Mouse (Mus musculus): ENCODE measurements around the gene Asic2.

The Asic2 gene

DNA sequence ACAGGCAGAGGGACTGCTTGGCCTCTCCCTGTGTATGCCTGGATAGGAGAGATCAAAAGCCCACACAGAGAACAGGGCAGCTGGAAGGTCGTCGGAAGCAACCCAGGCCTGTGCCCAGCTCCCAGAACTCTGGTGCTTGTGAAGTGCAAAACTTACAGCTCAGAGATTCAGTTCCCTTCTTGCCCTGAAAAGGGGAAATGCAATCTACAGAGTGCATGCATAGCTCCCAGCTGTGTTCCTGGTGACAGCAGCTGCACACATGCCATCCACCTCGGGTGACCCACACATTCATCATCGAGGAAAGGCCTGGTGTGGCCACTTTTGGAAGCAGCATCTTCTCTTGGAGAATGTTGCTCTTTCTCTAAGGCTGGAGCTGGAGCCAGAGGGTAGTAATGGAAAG, 13.9 kb downstream of the Asic2 start:
- 61% methylated on average over 4 of the region's 4 CpGs for WGBS

DNA sequence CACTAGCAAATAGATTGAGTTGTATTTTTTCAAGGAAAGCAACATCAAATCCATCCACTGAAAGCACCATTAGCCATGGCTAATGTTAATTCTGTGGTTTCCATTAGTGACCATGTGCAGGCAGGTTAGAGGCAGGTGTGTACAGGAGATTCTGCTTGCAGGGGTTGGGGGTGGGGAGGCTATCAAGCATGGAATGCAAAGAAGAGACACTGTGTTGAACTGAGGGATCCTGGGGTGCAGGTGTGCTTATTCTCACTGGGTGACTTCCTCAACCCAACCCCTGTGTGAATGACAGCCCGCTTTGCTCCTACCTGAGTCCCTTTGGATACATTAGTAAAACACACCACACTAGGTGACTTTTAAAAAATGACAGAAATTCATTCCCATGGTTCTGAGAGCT, 20.2 kb downstream of the Asic2 start:
- 97% methylated on average over 1 of the region's 1 CpGs for WGBS

DNA sequence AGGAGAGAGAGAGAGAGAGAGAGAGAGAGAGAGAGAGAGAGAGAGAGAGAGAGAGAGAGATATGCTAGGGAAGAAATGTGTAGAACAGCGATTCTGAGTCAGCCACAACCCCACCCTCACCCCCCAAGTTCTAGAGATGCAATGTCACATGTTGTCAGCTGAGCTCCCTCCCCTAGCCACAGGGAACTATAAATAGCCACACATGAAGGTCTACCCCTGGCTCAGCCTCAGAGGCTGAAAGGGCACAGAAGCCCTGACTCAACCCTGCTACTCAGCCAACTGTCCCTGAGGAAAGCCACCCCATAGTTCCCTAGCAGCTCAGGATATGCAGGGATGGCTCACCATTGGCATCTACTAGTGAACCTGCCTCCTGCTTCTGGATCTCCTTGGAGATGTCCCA, 26.1 kb downstream of the Asic2 start:
- WGBS = 50% methylated on average over 1 of the region's 1 CpGs

DNA sequence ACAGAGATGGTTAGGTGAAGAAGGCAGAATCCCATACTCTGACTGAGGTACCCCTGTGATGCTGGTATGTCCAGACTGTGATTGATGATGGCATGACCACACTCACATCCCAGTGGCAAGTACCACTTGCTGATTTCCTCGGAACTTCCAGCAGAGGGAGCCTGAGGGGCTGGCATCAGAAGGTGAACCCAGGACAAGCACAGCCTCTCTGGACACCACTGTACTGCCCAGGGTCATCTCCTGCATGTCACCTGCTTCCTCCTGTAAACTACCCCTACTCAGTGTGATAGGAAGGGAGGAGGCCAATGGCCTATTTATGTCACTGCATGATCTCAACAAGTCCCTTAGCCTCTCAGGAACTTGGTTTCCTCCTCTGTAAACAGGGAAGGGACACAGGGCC, 27.3 kb downstream of the Asic2 start:
- 20% methylated on average over 1 of the region's 1 CpGs for WGBS

DNA sequence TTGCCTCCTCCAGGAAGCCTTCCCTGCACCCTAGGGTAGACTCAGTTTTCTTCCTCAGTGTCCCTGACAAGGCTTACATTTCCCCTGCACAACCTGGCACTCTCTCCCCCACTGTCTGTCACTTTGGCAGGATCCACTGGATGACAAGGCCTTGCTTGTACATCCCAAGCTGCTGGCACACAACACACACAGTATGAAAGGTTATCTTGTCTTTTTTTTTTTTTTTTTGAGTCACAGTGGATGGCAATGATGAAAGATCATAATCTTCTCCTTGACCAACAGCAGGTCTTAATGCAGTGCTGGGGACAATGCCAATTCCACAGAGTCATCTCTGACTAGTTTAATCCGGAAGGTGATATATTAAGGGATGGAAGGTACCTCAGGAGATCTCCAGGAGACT, 30.7 kb downstream of the Asic2 start:
- 83% methylated on average over 1 of the region's 1 CpGs for WGBS

DNA sequence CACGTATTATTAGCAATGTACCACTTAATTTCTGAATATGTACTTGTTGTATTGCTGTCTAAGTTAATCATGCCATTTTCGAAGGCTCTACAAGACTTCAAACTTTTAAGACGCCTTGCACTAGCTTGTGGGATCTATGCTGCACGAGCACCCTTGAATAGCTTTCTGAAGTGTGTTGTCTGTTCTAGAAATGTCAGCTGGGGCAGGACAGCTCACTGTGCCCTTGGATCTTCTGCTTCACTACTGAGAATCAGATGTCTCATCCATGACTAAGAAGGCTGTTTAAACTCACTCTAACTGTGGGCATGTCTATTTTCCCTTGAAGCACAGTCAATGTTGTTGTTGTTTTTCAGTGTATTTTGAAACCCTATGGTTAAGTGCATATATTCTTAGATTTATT, 44.6 kb downstream of the Asic2 start:
- 92% methylated on average over 4 of the region's 4 CpGs for WGBS

DNA sequence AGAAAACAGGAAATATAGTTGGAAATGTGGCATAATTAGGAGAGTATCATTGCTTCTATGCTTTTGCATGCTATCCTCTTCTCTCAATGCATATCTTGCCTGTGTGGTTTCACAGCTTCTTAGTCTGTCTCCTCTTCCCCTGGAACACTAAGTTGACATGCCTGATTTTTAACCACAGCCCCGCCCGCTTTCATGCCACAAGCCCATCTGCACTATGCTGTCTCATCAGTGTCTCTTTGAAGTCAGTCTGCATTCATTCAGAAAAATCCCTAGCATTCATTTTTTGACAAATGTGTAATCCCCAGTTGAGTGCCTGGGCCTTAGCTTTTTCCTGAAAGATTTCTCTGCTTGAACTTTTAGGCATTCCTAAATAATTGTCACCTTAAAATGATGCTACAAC, 45.2 kb downstream of the Asic2 start:
- 78% methylated on average over 2 of the region's 2 CpGs for WGBS

DNA sequence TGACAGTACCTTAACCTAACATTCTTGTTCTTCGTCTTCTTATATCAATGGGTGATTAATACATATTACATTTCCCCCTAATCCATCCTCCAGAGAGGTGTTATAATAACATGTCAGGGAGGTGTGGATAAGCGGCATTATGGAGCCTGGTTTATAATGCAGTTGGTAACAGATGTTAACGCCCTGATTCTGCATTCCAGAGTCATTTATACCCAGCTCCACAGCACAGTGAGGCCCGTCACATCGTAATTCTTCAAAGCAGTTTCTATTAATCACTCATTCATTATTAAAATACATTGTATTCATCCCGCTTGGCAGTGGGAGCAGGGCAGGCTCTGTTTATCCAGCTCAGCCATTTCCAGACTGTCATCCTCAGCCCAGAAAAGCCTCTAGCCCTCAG, 52.8 kb downstream of the Asic2 start:
- WGBS = 59% methylated on average over 6 of the region's 6 CpGs

DNA sequence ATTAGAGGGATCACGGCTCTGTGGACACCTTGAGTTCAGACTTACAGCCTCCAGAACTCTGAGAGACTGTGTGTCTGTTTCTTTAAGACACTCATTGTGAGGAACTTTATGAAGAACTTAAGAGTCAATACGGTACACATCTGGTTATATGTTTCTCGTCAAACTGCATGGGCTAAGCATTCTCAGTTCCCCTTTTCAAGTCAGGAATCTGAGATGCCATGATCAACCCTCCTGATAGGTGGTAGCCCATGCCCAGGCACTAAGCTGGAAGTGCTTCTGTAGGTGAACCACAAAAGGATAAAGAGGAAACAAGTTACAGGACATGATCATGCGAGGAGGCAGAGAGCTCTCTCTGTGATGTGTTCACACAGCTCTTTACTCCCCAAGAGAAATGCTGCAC, 55.2 kb downstream of the Asic2 start:
- WGBS = 92% methylated on average over 4 of the region's 4 CpGs

DNA sequence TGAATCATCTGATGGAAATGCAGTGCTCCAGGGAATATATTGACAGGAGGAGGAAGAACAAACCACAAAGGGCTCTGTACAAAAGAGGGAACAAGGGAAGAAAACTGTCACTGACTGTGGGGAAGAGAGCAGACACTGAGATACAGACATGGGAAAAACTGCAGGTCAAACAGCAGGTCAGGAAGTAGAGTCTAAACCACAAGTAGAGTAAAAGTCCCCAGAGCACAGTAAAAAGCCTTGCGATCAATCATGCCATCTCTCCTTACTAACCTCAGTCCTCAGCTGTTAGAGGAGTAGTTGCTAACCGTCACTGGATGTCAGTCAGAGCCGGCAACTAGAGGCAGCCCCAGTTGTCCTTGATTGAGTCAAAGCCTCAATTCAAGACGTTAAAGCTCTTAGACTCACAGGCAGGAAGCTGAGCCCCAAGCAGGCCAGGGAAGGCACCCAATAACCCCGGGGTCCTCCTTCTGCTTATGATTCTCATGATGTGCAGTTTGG, 58.8 kb downstream of the Asic2 start:
- 79% methylated on average over 5 of the region's 5 CpGs for WGBS

DNA sequence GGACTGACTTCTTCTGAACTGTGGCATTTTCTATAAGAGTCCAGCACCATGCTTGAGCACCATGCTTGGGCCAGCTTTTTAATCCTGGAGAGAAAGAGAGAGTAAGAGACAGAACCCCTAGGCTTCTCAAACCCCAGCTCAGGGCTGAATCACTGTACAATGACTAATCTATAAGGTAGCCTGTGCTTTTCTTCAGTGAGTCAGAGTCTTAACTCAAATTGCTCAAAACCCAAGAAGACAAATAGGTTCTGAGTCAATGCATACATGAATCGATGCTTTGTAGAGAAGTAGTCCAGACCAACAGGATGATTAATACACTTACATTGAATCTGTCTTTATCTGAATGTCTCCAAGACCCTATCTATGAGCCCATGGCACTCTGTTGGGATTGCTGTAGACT, 59.5 kb downstream of the Asic2 start:
- WGBS = 67% methylated on average over 1 of the region's 1 CpGs

DNA sequence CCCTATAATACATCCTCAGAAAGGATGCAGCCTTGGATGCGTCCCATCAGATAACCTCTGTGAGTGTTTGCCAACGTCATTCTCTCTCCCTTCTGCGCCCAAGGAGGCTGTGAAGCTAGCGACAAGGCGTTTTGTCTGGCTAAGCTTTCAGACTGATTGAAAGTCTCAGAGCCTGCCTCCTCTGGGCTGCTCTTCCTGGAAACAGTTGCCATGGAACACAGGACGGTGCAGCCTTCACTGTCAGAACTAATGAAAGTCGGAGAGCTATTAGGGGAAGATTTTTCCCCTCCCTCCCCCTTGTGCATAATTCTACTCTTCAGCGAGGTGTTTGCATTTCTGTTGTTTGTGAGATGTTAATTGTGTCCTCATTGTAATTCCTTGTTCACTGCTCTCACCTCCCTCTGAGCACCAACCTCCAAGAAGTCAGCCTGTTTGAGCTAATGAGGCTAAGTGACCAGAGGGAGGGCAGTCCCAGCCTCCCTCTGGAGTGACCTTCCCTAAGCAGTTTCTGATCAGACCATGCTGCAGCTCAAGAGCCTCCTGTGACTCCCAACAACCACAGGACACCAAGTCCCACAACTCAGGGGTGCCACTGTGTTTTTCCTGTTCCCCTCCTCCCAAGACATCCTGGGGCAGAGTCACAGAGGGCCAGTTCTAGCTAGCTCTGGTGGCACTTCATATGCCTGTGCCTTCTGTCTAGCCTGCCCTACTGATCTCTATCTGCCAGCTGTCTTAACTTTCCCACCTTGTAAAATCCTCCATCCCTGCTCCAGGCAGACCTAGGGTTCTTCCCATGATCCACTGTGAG, 70.5 kb downstream of the Asic2 start:
- 17% methylated on average over 8 of the region's 8 CpGs for WGBS

DNA sequence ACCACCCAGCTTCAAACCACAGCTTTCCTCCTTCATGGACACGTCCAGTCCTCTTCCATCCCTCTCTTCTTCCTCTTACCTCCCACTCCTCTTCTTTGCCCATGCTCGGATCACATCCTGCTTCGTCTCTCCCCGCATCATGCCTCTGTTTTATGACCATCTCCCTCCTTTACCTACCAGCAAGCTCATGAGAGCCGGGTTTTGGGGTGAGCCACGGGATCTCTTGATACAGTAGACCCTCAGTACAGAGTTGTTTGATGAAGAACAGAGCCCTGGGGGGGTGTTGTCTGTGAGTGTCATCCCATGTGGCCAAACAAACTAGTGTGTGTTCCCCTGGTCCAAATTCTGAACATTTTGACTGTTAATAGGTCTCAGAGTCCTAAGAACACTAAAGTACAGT, 71.7 kb downstream of the Asic2 start:
- WGBS = 87% methylated on average over 6 of the region's 6 CpGs

DNA sequence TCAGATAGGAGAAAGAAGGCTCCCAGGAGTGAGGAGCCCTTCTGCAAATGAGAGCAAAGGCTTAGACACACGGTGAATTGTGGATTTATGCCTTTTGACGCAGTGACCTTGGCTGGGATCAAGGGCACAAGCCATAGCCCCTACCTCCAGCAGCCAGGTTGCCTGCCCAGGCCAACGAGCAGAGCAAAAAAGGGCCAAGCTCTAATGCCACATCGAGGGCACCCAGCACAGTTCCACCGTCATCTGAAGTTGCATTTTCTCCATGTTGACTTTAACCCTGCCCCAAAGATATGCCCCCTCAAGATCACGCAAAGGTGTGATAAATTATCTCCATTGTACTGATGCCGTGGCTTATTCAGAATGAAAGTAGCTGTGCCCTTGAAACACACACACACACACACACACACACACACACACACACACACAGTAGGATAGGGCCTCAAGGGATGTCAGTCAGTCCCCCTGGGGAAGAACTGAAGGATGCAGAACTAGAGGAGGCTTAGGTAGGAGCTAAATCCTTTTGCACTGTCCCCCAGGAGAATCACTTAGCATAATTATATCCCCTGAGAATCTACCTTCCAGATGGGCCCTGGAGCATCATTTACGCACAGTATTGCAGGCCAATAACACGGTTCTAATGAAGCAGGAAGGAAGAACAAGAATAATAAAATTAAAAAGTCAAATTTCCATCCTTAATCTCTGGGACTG, 96.6 kb downstream of the Asic2 start:
- WGBS = 79% methylated on average over 9 of the region's 9 CpGs

DNA sequence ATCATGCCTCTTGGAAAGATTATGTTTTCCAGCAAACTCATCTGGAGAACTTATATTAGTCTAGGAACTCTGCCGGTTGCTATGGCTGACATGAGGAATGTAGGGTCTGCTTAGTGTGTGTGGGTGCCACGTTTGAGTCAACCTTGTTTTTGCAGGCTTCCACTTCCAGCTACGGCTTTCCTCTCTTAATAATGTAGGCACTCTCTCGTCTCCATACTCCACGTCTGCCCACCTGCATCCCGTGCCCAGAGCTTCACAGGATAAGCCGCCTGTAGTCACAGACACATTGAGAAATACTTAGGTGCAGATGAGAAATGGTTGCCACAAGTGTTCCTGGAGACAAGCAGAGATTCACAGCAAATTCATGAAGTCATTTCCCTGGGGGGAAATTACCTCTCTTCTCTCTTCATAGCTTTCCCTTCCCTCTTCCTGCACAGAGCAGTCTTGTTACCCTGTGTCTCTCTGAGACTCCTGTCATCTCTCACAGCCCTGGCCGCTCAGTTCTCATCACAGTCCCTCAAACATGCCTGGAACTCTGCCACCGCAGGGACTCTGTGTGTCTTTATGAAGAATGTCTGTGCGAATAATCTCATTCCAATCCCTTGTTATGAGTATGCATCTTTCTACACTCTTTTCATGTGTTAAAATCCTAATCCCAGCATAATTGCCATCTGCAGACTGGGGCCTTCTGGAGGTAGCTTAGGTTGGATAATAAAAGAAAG, 102.4 kb downstream of the Asic2 start:
- WGBS = 39% methylated on average over 10 of the region's 10 CpGs

DNA sequence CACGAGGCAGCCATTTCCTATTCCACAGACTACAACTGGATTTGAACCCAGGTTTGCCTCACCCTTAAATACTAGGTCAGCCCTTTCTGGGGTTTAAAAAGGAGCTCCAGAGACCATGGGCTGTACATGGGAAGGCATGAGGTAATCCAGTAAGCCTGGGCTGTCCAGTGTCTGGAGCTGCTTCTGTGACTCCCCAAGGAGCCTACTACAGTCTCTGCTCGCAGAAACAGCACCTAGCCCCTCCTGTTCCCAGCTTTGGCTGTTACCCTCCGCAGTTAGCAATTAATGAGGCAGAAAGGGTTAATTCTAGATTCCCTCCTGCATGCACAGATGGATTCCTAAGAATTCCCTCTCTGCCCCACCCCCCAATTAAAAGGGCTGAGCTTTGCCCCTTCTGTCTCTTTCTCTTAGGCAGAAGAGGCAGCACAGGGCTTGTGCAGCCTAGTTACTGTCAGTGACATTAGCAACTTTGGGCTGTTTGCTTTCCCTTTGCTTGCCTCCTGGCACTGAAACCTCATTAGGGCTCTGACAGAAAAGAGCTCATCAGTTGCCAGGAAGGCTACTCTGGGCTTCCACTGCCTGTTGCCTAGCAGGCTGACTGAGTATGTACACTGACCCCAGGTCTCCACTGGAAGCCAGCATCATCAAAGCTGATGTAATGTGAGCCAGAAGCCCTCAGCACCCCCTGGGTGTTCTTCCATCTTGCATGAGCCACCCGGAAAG, 107.8 kb downstream of the Asic2 start, which contains the start of gene 5530401A14Rik:
Gene 5530401A14Rik, plus strand, starts transcription at position 424 of the 723 bp plus-strand sequence.
- 76% methylated on average over 4 of the region's 4 CpGs for WGBS

DNA sequence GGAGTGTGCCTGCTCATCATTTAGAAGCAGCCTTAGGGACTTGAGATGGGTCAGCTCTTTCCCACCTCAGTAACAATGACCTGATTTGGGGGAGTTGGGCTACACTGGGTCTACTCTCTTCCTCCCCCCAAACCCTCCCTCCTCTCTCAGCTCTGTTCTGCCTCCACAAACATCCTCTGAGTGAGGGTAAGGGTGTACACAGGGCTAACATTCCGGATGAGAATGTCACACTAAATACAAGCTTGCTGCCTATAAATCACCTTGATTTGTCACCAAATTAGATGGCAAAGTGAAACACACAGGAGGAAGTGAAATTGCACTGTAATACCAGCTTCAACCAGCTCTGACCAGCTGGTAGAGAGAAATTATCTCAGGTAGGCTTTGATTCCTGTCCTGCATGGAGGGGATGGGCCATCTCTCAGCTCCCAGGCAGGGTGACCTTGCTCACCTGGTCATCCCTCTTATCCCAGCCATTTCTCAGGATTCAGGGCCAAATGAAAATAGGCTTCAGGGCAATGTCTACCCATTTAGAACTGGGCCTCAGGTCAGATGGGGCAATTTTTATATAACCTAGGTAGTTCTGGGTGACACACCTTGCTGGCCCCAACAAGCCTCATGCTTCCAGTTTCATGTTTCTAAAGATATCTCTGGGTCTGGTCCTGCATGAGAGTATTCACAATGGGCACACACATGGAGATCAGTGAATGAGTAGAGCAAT, 120.3 kb downstream of the Asic2 start:
- WGBS = 89% methylated on average over 1 of the region's 1 CpGs

DNA sequence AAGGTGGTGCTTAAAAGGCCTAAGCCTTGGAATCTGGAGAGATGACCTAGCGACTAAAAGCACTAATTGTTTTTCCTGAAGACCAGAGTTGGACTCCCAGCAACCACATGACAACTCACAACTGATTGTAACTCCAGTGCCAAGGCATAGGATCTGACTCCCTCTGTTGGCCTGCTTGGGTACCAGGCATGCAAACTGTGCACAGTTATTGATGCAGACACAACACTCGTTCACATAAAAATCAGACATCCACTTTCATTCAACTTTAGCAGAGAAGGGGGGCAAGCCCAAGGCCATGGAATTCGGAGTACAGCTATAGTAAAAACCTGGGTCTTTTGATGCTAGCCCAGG, 122.6 kb downstream of the Asic2 start:
- 87% methylated on average over 3 of the region's 3 CpGs for WGBS

DNA sequence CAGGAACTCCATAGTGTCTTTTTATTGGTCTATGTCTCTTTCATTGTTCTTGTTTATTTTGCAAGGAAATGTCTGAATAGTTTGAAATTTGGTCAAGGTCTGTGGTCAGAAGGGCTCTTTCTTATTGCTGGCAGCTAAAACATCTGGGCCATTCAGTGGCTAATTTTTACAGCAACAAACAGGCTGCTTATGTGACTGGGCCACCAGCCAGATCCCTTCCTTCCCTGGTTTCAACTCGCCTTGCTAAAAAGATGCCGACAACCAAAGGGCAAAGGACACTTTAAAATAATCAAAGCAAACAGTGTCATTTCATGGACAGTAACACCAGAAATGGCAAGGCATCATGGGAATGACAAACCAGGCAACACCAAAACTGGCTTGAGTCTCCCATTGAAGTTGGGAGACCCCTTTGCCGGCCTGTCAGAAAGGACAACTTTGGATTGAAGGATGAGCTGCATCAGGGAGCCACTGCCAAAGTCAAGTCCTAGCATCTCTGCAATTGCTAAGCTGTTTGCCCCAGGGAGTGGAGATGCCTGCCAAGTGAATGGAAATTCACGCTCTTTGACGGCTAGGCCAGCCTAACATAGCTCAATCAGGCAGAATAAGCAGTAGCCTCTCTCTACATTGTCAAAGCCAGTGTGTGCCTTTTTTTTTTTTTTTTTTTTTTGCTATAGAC, 123.1 kb downstream of the Asic2 start:
- WGBS = 48% methylated on average over 5 of the region's 5 CpGs

DNA sequence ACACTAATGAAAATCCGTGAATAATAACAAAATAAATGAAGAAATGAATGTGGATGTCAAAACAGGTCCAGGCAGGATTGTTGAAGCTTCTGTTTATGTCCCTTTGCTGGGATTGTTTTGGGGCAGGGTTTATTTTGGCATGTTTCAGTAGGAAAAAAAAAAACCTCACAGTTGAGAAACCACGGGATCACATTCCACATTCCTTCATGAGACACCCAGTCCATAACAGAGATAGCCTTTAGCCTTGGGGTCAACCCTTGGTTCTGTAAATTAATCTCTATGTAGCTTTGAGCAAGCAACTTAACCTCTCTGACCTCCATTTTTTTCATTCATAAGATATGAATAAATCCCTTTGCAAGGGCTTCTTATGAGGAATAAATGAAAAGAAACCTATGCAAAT, 127.3 kb downstream of the Asic2 start:
- WGBS = 73% methylated on average over 2 of the region's 2 CpGs

DNA sequence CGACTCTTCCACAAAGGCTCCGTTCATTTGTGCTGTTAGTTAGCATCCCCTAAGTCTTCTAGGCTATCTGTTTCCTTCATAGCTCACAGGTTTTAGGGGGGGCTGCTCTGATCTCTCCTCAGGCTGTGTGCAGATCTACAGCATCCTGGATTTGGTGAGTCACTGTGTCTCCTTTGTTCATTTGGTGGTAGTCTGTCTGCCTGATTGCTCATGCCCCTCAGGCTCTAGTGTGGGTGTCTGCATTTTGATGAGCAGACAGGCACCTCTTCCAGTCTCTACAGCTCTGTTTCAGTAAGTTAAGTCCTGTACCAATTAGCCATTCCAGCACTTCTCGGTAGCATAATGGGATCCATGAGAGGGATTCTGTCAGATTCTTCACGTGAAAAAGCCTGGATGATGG, 129.8 kb downstream of the Asic2 start:
- 71% methylated on average over 4 of the region's 4 CpGs for whole genome bisulfite sequencing
